Mouse (Mus musculus) cortical plate, adult 2 months (tissue): ENCODE data around the gene Fem1a.

Experiments
- CTCF ChIP-seq: fragments of 200-500 bp; IDR thresholded peaks from 2 replicates; pipeline ENCODE4 v1.5.1; 2011; ENCODE audit warnings: mild to moderate bottlenecking, control low read depth, low read length; ENCODE audit not compliant: insufficient read depth; ENCODE audit errors: extremely low read depth
- POLR2A ChIP-seq: fragments of 200-500 bp; IDR thresholded peaks from 2 replicates; pipeline ENCODE4 v1.6.1; 2011; ENCODE audit warnings: mild to moderate bottlenecking, low read length, control low read depth; ENCODE audit not compliant: insufficient read depth; ENCODE audit errors: extremely low read depth

GRCm38 (mm10) chr17:56217670-56218069, 38.9 kb upstream of the Fem1a start:
- TF ChIP-seq POLR2A (no peak), CTCF (no peak)
